Mouse (Mus musculus) CH12.LX (cell line): ENCODE measurements at regions not wholly inside any gene's neighbourhood (a gene's known extent, or its start where the extent isn't known, plus 50 kb on each side); places are given as distances from the start of the nearest gene placed in this dataset.

ENCODE experiments used
- CHD2 ChIP-seq: IDR thresholded peaks from 2 replicates; pipeline ENCODE4 v1.6.1; 2011; ENCODE audit warnings: low read length, improper control_type of control experiment
- CTCF ChIP-seq, 2 experiments: IDR thresholded peaks in 1 of 2; conservative IDR thresholded peaks in 1 of 2; 2 replicates each; pipeline ENCODE4 v1.5.1; 2011 to 2012; ENCODE audit warnings: low read depth in 2 of 2, low read length in 2 of 2, improper control_type of control experiment in 1 of 2, inconsistent platforms in 1 of 2, mild to moderate bottlenecking in 1 of 2, moderate library complexity in 1 of 2
- ELF1 ChIP-seq: IDR thresholded peaks from 2 replicates; pipeline ENCODE4 v1.6.1; 2014; ENCODE audit warnings: low read depth, mild to moderate bottlenecking, inconsistent platforms, low read length, improper control_type of control experiment
- EP300 ChIP-seq: IDR thresholded peaks from 2 replicates; pipeline ENCODE4 v1.6.1; 2011; ENCODE audit warnings: low read length, improper control_type of control experiment
- ETS1 ChIP-seq: conservative IDR thresholded peaks from 2 replicates; pipeline ENCODE4 v1.6.1; 2012; ENCODE audit warnings: low read depth, mild to moderate bottlenecking, inconsistent platforms, low read length, improper control_type of control experiment, moderate library complexity
- GABPA ChIP-seq: IDR thresholded peaks from 2 replicates; pipeline ENCODE4 v1.6.1; 2012; ENCODE audit warnings: low read depth, low read length, improper control_type of control experiment, inconsistent platforms; ENCODE audit not compliant: insufficient replicate concordance
- IRF4 ChIP-seq: IDR thresholded peaks from 2 replicates; pipeline ENCODE4 v1.6.1; 2014; ENCODE audit warnings: low read depth, mild to moderate bottlenecking, inconsistent platforms, low read length, improper control_type of control experiment
- KAT2A ChIP-seq: IDR thresholded peaks from 2 replicates; pipeline ENCODE4 v1.6.1; 2012; ENCODE audit warnings: low read length, improper control_type of control experiment, inconsistent platforms; ENCODE audit not compliant: insufficient replicate concordance
- POLR2A ChIP-seq: IDR thresholded peaks from 2 replicates; pipeline ENCODE4 v1.6.1; 2011; ENCODE audit warnings: low read depth, mild to moderate bottlenecking, improper control_type of control experiment, low read length
- POLR2AphosphoS2 ChIP-seq: IDR thresholded peaks from 2 replicates; pipeline ENCODE4 v1.6.1; 2011; ENCODE audit warnings: low read depth, low read length, improper control_type of control experiment
- SMC3 ChIP-seq: IDR thresholded peaks from 2 replicates; pipeline ENCODE4 v1.6.1; 2011; ENCODE audit warnings: low read depth, low read length, improper control_type of control experiment
- ZNF384 ChIP-seq: IDR thresholded peaks from 2 replicates; pipeline ENCODE4 v1.6.1; 2012; ENCODE audit warnings: low read depth, low read length, improper control_type of control experiment, inconsistent platforms

DNA sequence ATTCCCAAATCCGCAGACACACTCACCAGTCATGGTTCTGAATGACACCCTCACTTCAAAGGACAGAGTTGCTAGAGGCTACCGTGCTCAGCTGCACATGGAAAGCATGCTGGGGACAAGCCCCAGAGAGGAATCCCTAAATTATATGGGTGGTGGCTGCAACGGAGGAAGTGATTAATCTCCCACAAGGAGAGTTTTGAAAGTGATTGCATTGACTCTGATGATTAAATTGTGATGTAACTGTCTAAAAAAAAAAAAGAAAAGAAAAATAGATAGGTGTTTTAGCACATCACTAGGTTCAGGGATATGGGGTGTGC lies 59.6 kb upstream of the Serp2 start:
- TF ChIP-seq CTCF (conservative IDR thresholded peaks at IDR 0.05 in 1 of 2, IDR thresholded peaks at IDR 0.05 in 1 of 2; ENCODE audit: low read depth in 2 of 2, low read length in 2 of 2) (no peak), IRF4 (no peak), POLR2AphosphoS2 (no peak), POLR2A (no peak), ZNF384 (no peak), KAT2A (no peak), ELF1 (no peak), EP300 (no peak), CHD2 (no peak), GABPA (no peak), SMC3 (no peak), ETS1 (no peak)
